Mouse (Mus musculus) retina, adult 2 months (tissue): ENCODE results near the gene Dnase1l1.

Experiments used
- DNase-seq: peaks from one replicate; pipeline ENCODE4 v3.0.0-alpha.2; 2012; ENCODE audit warnings: low read depth, low spot score

The Dnase1l1 gene

GRCm38 (mm10) chrX:74270062-74270901, 11.9 kb downstream of the Dnase1l1 start, which contains the start of gene Rpl10:
Gene Rpl10, plus strand, starts transcription at chrX:74270812.
- peak; percentile 94 for DNase-seq

GRCm38 (mm10) chrX:74269736-74270061, 12.4 kb downstream of the Dnase1l1 start:
- DNase-seq, result no peak

- DNase-seq, result no peak
Observed at GRCm38 (mm10) chrX:74257746-74258145, 24.4 kb downstream of the Dnase1l1 start.

GRCm38 (mm10) chrX:74254888-74255565, 27.1 kb downstream of the Dnase1l1 start:
- no peak for DNase-seq

GRCm38 (mm10) chrX:74254153-74254887, 27.8 kb downstream of the Dnase1l1 start, which contains the start of gene Emd:
Gene Emd, plus strand, starts transcription at chrX:74254687.
- peak; percentile 61 for DNase-seq

GRCm38 (mm10) chrX:74249615-74250014, 32.5 kb downstream of the Dnase1l1 start, which contains the start of gene Flna:
Gene Flna, minus strand, starts transcription at chrX:74249820.
- no peak for DNase-seq

GRCm38 (mm10) chrX:74248651-74249050, 33.5 kb downstream of the Dnase1l1 start:
- DNase-seq, result no peak

GRCm38 (mm10) chrX:74246693-74247092, 35.4 kb downstream of the Dnase1l1 start:
- no peak for DNase-seq

GRCm38 (mm10) chrX:74246213-74246681, 35.9 kb downstream of the Dnase1l1 start:
- DNase-seq, result peak; percentile 64

- no peak for DNase-seq
Observed at GRCm38 (mm10) chrX:74245687-74246086, 36.5 kb downstream of the Dnase1l1 start.

GRCm38 (mm10) chrX:74245107-74245506, 37.0 kb downstream of the Dnase1l1 start:
- no peak for DNase-seq

GRCm38 (mm10) chrX:74244614-74245083, 37.5 kb downstream of the Dnase1l1 start:
- no peak for DNase-seq

- no peak for DNase-seq
Observed at GRCm38 (mm10) chrX:74243807-74244206, 38.3 kb downstream of the Dnase1l1 start.

GRCm38 (mm10) chrX:74243396-74243795, 38.7 kb downstream of the Dnase1l1 start:
- no peak for DNase-seq

GRCm38 (mm10) chrX:74240332-74240731, 41.8 kb downstream of the Dnase1l1 start:
- DNase-seq, result no peak

GRCm38 (mm10) chrX:74233196-74233595, 48.9 kb downstream of the Dnase1l1 start:
- no peak for DNase-seq

GRCm38 (mm10) chrX:74230038-74230437, 52.1 kb downstream of the Dnase1l1 start:
- no peak for DNase-seq
